Mouse (Mus musculus) liver, embryonic 15.5 days (tissue): Measurements from ENCODE around the gene Myh14. TPM values are rescaled to one million over a fixed set of nuclear protein-coding genes. Genes with fewer than 3 reads are reported as not detected.

Experiments used
- ATAC-seq: fragments of 200-750 bp; cut with Nextera tagmentation; 2 replicates; pipeline ENCODE4 v1.8.0; 2017; ENCODE audit warnings: moderate number of reproducible peaks, mild to moderate bottlenecking, moderate library complexity; ENCODE audit not compliant: insufficient read depth
- H3K27ac ChIP-seq: fragments of 300-500 bp; sonication (generic); replicated peaks from 2 replicates; pipeline ENCODE4 v1.5.1; 2015; ENCODE audit warnings: mild to moderate bottlenecking, inconsistent platforms
- H3K27me3 ChIP-seq: fragments of 300-500 bp; sonication (generic); 2 replicates; pipeline ENCODE4 v1.6.1; 2015; ENCODE audit warnings: mild to moderate bottlenecking, inconsistent platforms
- H3K36me3 ChIP-seq: fragments of 300-500 bp; sonication (generic); replicated peaks from 2 replicates; pipeline ENCODE4 v1.6.1; 2015; ENCODE audit warnings: moderate library complexity, mild to moderate bottlenecking, inconsistent platforms
- H3K4me1 ChIP-seq: fragments of 300-500 bp; sonication (generic); replicated peaks from 2 replicates; pipeline ENCODE4 v1.6.1; 2015; ENCODE audit warnings: inconsistent platforms
- H3K4me2 ChIP-seq: fragments of 300-500 bp; sonication (generic); 2 replicates; pipeline ENCODE4 v1.6.1; 2015; ENCODE audit warnings: moderate library complexity, mild to moderate bottlenecking, inconsistent platforms
- H3K4me3 ChIP-seq: fragments of 300-500 bp; sonication (generic); replicated peaks from 2 replicates; pipeline ENCODE4 v1.5.1; 2015; ENCODE audit warnings: mild to moderate bottlenecking, inconsistent platforms
- H3K9ac ChIP-seq: fragments of 300-500 bp; sonication (generic); 2 replicates; pipeline ENCODE4 v1.6.1; 2015; ENCODE audit warnings: moderate library complexity, mild to moderate bottlenecking, inconsistent platforms
- H3K9me3 ChIP-seq: fragments of 300-500 bp; sonication (generic); replicated peaks from 2 replicates; pipeline ENCODE4 v1.6.1; 2016; ENCODE audit warnings: inconsistent platforms
- WGBS: fragments of 180-500 bp; shearing (Covaris S2); methylation state at CpG from one replicate; pipeline ENCODE4 v1.1.7; 2015; ENCODE audit warnings: mixed read lengths; ENCODE audit not compliant: insufficient replicate concordance; 5-methylcytosine and 5-hydroxymethylcytosine counted together
- polyA plus RNA-seq: library from polyadenylated mRNA; unstranded; fragments of >200 nt; fragmentation: Nextera tagmentation; extraction: Ambion mirVana; gene quantifications from 2 replicates; pipeline ENCODE4 v1.2.1, GENCODE M21; 2015

The Myh14 gene
- polyA plus RNA-seq, 1 experiment from 2014 or later, result 0.18 TPM

DNA sequence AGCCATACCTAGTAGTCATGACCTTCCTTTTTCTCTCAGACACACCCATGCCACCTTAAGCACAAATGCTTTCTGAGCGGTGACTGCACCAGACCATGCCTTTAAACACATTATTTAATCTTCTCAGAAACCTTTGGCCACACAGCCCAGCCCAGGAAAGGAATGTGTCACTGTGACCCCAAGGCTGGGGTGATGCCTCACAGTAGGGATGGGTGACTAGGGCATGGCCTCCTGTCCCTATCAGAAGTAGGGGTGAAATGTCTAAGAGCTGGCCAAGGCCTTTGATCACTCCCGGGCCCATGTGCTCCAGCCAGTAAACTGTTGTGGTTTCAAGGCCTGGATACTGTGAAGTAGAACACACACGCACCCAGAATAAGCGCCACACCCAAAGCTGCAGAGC, 24.6 kb upstream of the Myh14 start:
- no peaks in the 10 kb centered on the region for H3K36me3 ChIP-seq
- WGBS, result 50% methylated on average over 4 of the region's 4 CpGs
- H3K27ac ChIP-seq, result no peak overlapping the region
- H3K27me3 ChIP-seq, result peaks cover 8% of the 10 kb centered on the region; the same call in 1 of the 2 replicates
- H3K9ac ChIP-seq, result no peak overlapping the region
- peaks cover 8% of the 10 kb centered on the region; the same call in 1 of the 2 replicates for H3K4me1 ChIP-seq
- 0 out of 2 replicates have a peak, but pooled peaks have one; percentile 37 for ATAC-seq
- no peak overlapping the region for H3K4me3 ChIP-seq
- H3K4me2 ChIP-seq, result no peak overlapping the region
- H3K9me3 ChIP-seq, result no peaks in the 10 kb centered on the region

DNA sequence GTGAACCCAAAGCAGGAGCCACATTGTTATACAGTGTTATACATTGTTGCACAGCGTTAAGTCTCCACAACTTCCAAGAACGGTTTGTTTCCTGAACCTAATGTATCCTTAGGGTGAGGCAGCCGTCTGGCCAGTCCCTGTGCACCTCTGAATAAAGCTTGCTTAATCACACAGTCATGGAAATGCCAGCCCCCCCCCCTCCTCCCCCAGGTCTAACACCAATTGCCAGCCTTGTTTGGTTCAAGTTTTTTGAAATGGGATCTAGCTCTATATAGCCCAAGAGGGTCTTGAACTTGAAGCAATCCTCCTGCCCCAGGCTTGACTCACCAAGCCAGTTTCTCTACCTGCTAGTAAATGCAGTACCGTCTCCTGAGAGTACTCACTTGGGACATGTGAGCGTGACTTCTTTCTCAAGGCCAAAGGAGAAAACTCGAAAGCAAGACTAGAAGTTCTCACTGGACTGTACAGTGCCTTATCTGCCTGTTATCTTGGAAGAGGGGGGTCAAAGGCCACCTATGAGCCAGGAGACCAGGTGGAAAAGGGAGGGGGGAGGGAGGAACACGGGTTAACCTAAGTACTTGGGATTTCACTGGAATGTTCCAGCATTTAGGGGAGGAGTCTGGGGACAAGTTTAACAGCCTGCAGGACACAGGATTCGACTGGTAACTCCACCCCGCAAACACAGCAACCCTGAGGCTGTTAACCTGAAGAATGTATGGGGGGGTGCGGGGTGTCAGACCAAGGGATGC, 23.0 kb upstream of the Myh14 start:
- H3K27me3 ChIP-seq, result peaks cover 8% of the 10 kb centered on the region; the same call in 1 of the 2 replicates
- H3K4me3 ChIP-seq, result no peak overlapping the region
- ATAC-seq, result no peak
- no peak overlapping the region for H3K4me2 ChIP-seq
- H3K36me3 ChIP-seq, result no peaks in the 10 kb centered on the region
- H3K27ac ChIP-seq, result no peak overlapping the region
- WGBS, result 50% methylated on average over 10 of the region's 10 CpGs
- H3K9me3 ChIP-seq, result no peaks in the 10 kb centered on the region
- H3K9ac ChIP-seq, result no peak overlapping the region
- peaks cover 8% of the 10 kb centered on the region; the same call in 1 of the 2 replicates for H3K4me1 ChIP-seq

DNA sequence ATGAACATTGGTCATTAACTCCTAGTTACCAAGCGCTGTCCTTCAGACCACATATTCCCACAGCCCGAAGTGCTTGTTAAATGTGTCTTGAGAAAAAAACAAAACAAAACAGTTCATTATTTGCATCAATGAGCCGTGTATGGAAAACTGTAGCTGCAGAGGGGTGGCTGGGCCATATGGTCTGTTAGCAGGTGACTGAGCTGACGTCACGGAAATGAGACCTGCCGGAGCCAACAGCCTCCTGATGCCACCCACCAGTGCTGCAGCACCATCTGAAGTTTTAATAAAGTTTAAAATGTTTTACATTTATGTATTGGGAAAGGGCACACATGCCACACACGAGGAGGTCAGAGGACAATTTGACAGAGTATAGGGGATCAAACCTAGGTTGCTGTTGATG, 18.7 kb upstream of the Myh14 start:
- 73% methylated on average over 7 of the region's 7 CpGs for WGBS
- H3K9ac ChIP-seq, result no peak overlapping the region
- H3K9me3 ChIP-seq, result no peaks in the 10 kb centered on the region
- no peaks in the 10 kb centered on the region for H3K36me3 ChIP-seq
- no peak overlapping the region for H3K27ac ChIP-seq
- H3K4me2 ChIP-seq, result no peak overlapping the region
- no peaks in the 10 kb centered on the region for H3K27me3 ChIP-seq
- no peak overlapping the region for H3K4me3 ChIP-seq
- ATAC-seq, result no peak
- peaks cover 3% of the 10 kb centered on the region; the same call in 1 of the 2 replicates for H3K4me1 ChIP-seq

DNA sequence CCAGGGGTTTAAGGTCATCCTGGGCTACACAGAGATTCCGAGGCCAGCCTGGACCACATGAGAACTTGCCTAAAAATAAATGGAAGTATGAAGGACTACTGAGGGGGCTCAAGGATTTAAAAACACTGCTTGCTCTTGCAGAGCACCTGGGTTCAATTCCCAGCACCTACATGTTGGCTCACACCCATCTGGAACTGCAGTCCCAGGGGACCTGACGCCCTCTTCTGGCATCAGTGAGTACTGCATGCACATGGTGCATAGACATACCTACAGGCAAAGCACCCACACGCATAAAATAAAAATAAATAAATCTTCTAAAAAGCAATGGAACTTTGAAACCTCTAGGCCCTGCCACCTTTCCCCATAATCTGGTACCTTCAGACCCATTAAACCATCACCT, 18.2 kb upstream of the Myh14 start:
- H3K27me3 ChIP-seq, result no peaks in the 10 kb centered on the region
- peaks cover 6% of the 10 kb centered on the region; the same call in 1 of the 2 replicates for H3K4me1 ChIP-seq
- ATAC-seq, result no peak
- H3K9ac ChIP-seq, result no peak overlapping the region
- no peaks in the 10 kb centered on the region for H3K9me3 ChIP-seq
- H3K4me2 ChIP-seq, result no peak overlapping the region
- WGBS, result 49% methylated on average over 3 of the region's 3 CpGs
- no peak overlapping the region for H3K4me3 ChIP-seq
- no peak overlapping the region for H3K27ac ChIP-seq
- H3K36me3 ChIP-seq, result no peaks in the 10 kb centered on the region

DNA sequence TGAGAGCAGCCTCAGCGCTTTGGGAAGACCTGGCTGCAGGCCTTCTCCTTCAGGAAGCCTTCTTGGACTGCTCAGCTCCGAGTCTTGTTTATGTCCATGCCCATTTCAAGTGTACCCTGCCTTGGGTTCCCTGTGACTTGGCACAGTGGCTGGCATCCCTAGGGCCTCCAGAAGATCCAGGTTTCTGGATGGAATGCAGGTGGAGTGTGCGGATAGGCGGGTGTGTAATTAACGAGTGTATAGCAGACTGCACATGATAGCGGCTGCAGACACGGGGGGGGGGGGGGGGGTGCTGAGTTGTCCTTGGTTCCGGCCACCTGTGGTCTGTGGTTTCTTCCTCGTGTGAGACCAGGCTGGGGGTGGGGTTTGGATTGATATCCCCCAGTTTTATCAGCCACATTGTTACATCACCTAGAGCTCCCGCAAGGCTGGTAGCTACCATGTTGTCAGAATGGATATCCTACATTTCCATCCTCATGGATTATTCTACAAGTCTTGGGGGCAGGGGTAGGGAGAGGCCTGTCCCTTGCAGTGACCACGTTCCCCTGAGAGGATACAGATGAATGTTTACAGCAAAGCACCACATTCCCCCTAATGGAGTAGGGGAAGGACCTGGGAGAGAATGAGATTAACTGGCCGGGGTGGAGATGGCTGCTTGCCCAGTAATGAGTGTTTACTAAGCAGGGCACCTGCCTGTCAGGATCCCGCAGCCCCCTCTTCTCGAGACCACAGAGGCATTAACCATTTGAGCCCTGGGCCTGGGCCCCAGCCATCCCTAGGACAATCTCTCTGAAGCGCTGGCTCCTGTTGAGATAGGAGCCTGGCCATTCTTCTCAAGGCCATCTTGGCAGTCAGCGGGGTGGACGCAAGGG, 15.1 kb upstream of the Myh14 start:
- no peaks in the 10 kb centered on the region for H3K36me3 ChIP-seq
- peaks cover 6% of the 10 kb centered on the region; the same call in 1 of the 2 replicates for H3K4me1 ChIP-seq
- no peak for ATAC-seq
- no peak overlapping the region for H3K27ac ChIP-seq
- no peak overlapping the region for H3K4me2 ChIP-seq
- no peaks in the 10 kb centered on the region for H3K27me3 ChIP-seq
- no peak overlapping the region for H3K4me3 ChIP-seq
- no peak overlapping the region for H3K9ac ChIP-seq
- WGBS, result 38% methylated on average over 17 of the region's 17 CpGs
- no peaks in the 10 kb centered on the region for H3K9me3 ChIP-seq

DNA sequence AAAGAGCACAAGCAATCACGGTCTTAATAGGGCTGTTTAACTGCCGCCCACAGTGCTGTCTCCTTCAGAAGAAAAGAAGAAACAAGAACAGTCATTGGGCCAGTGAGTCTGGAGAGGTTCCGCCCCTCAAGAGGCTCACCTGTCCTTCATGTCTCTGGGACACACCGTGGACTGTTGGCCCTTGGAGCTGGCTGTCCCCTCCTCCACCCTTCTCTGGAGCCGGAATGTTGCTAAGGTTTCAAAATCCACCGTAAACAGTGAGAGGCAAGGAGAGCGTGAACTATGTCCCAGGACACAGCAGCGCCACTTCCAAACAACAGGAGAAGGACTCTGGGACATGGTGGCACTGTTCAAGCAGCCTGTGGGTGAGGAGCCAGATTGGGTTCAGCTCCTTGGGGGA, 13.0 kb upstream of the Myh14 start:
- peak; percentile 58 for ATAC-seq
- Histone ChIP-seq H3K4me2 (no peak overlapping the region), H3K27ac (no peak overlapping the region; the same call in 1 of the 2 replicates)

DNA sequence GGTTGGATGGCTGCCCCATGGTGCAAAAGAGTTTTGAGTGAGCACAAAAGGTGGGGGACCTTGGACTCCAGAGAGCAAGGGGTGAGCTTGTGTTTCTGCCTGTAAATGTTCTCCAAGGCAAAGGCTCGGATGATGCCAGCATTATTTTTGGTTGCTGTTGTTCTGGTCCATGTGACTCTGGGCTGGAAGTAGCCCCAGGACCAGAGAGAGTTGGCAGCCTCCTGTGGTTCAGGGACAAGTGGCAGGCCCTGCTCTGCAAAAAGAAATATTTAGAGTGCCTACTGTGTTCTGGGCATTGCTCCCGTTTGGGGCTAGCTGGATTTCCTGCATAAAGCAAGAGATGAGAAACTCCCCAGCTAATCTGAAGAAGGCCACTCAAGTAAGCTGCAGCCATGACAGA, 6.0 kb upstream of the Myh14 start:
- 42% methylated on average over 2 of the region's 2 CpGs for WGBS
- Histone ChIP-seq H3K36me3 (no peaks in the 10 kb centered on the region), H3K27me3 (0 out of 2 replicates have a peak, but pooled peaks cover 5% of the 10 kb centered on the region), H3K27ac (no peak overlapping the region), H3K4me1 (0 out of 2 replicates have a peak, but pooled peaks cover 2% of the 10 kb centered on the region), H3K9me3 (0 out of 2 replicates have a peak, but pooled peaks cover 3% of the 10 kb centered on the region), H3K9ac (no peak overlapping the region), H3K4me3 (no peak overlapping the region), H3K4me2 (no peak overlapping the region)
- ATAC-seq, result no peak

More for the DNA sequence above, 13.0 kb upstream of the Myh14 start:
- H3K9ac ChIP-seq, result no peak overlapping the region
- no peaks in the 10 kb centered on the region for H3K27me3 ChIP-seq
- H3K4me3 ChIP-seq, result no peak overlapping the region
- WGBS, result 64% methylated on average over 8 of the region's 8 CpGs
- no peaks in the 10 kb centered on the region for H3K36me3 ChIP-seq
- H3K9me3 ChIP-seq, result no peaks in the 10 kb centered on the region
- H3K4me1 ChIP-seq, result peaks cover 6% of the 10 kb centered on the region; the same call in 1 of the 2 replicates

DNA sequence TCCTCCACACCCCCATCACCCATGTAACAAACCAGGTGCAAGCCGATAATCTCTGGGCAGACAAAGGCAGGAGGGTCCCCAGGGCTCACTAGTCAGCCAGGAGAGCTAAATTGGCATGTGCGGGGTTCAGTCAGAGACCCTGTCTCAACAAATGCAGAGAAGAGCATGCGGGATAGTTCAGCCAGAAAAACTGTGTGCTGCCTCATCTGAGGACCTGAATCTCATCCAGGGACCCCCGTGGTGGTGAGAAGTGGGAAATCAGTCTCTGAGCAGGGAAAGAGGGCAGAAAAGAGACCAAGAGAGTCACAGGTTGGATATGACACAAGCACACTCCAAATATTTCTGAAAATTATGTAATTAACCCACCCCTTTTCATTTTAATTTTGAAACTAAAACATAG, 5.5 kb upstream of the Myh14 start:
- WGBS, result 51% methylated on average over 4 of the region's 4 CpGs

DNA sequence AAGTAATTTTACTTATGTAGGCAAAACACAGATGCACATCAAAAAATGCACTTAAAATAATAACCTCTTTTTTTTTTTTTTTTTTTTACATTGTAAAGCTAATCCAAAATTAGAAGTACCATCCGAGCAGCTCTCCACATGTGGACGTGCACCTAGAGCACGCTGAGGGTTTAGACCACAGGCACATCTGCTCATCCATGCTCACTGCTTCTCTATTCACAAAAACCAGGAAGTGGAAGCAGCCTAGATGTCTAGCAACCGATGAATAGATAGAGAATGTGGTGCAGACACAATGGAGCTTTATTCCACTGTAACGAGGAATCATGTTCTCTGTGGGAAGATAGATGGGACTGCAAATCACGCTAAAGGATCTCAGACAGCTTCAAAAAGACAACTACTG, 4.5 kb upstream of the Myh14 start:
- 0 out of 2 replicates have a peak, but pooled peaks cover 3% of the 10 kb centered on the region for H3K9me3 ChIP-seq
- H3K4me3 ChIP-seq, result no peak overlapping the region
- no peak overlapping the region for H3K27ac ChIP-seq
- H3K4me1 ChIP-seq, result 0 out of 2 replicates have a peak, but pooled peaks cover 11% of the 10 kb centered on the region
- no peak overlapping the region for H3K9ac ChIP-seq
- ATAC-seq, result no peak
- peaks cover 19% of the 10 kb centered on the region for H3K27me3 ChIP-seq
- H3K36me3 ChIP-seq, result no peaks in the 10 kb centered on the region
- no peak overlapping the region for H3K4me2 ChIP-seq
- 55% methylated on average over 6 of the region's 6 CpGs for WGBS

More for the DNA sequence above, 5.5 kb upstream of the Myh14 start:
- no peak for ATAC-seq
- peaks cover 10% of the 10 kb centered on the region for H3K27me3 ChIP-seq
- no peak overlapping the region for H3K4me3 ChIP-seq
- 0 out of 2 replicates have a peak, but pooled peaks cover 6% of the 10 kb centered on the region for H3K4me1 ChIP-seq
- 0 out of 2 replicates have a peak, but pooled peaks cover 3% of the 10 kb centered on the region for H3K9me3 ChIP-seq
- no peaks in the 10 kb centered on the region for H3K36me3 ChIP-seq
- no peak overlapping the region for H3K27ac ChIP-seq
- no peak overlapping the region for H3K9ac ChIP-seq
- H3K4me2 ChIP-seq, result no peak overlapping the region

DNA sequence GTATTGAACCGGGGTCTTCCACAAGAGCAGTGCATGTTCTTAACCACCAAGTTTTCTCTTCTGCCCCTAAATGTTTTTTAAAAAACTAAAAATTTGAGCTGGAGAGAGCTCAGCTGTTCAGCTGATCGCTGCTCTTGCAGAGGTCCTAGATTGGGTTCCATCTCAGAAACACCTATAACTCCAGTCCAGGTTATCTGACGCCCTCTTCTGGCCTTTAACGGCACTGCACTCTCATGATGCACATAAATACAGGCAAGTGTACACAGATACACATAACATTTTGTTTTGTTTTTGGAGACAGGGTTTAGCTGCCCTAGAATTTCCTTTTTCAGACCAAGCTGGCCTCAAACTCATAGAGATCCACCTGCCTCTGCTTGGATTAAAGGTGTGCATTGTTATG, 3.9 kb upstream of the Myh14 start:
- Histone ChIP-seq H3K4me1 (0 out of 2 replicates have a peak, but pooled peaks cover 11% of the 10 kb centered on the region), H3K4me2 (no peak overlapping the region), H3K4me3 (no peak overlapping the region), H3K9ac (no peak overlapping the region), H3K36me3 (no peaks in the 10 kb centered on the region), H3K9me3 (0 out of 2 replicates have a peak, but pooled peaks cover 3% of the 10 kb centered on the region), H3K27ac (no peak overlapping the region), H3K27me3 (peaks cover 24% of the 10 kb centered on the region)
- ATAC-seq, result no peak
- WGBS, result 60% methylated on average over 4 of the region's 4 CpGs

DNA sequence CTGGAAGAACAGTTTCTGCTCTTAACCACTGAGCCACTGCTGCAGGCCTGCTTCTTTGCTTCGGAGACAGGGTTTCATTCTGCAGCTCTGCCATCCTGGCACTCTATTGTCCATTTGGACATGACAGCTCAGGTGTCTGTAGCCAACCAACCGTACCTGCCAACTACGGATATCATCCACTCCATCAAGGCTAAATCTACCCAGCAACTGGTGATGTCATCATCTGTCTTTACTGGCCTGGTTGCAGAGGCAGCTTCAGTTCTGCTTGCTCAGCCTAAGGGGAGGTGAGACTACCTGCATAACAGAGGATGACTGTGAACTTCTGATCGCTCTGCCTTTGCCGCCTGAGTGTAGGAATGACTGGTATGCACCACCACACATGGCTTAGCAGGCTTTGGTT, 1.6 kb upstream of the Myh14 start:
- Histone ChIP-seq H3K27ac (no peak overlapping the region), H3K36me3 (no peaks in the 10 kb centered on the region), H3K4me1 (0 out of 2 replicates have a peak, but pooled peaks cover 11% of the 10 kb centered on the region), H3K9me3 (0 out of 2 replicates have a peak, but pooled peaks cover 3% of the 10 kb centered on the region), H3K9ac (no peak overlapping the region), H3K4me2 (no peak overlapping the region), H3K27me3 (peaks cover 37% of the 10 kb centered on the region), H3K4me3 (no peak overlapping the region)
- 52% methylated on average over 5 of the region's 5 CpGs for WGBS
- no peak for ATAC-seq
